Mouse (Mus musculus) midbrain, embryonic 14.5 days (tissue): ENCODE measurements around the gene Ccdc27. TPM values are rescaled to one million over a fixed set of nuclear protein-coding genes. Genes with fewer than 3 reads are reported as not detected.

ENCODE experiments used
- ATAC-seq: fragments of 200-750 bp; cut with Nextera tagmentation; 2 replicates; pipeline ENCODE4 v1.8.0; 2017; ENCODE audit warnings: moderate number of reproducible peaks, moderate library complexity; ENCODE audit not compliant: low FRiP score, low TSS enrichment
- DNase-seq: peaks from one replicate; pipeline ENCODE4 v3.0.0-alpha.2; 2015
- H3K27ac ChIP-seq: fragments of 300-500 bp; sonication (generic); replicated peaks from 2 replicates; pipeline ENCODE4 v1.5.1; 2014; ENCODE audit warnings: mild to moderate bottlenecking, low read depth, low read length, moderate library complexity
- H3K27me3 ChIP-seq: fragments of 300-500 bp; sonication (generic); 2 replicates; pipeline ENCODE4 v1.6.1; 2014; ENCODE audit warnings: low read length, control low read depth, mixed read lengths; ENCODE audit not compliant: control insufficient read depth, insufficient read depth
- H3K36me3 ChIP-seq: fragments of 300-500 bp; sonication (generic); 2 replicates; pipeline ENCODE4 v1.6.1; 2014; ENCODE audit warnings: low read length, control low read depth; ENCODE audit not compliant: control insufficient read depth, insufficient read depth
- H3K4me1 ChIP-seq: fragments of 300-500 bp; sonication (generic); 2 replicates; pipeline ENCODE4 v1.6.1; 2014; ENCODE audit warnings: mild to moderate bottlenecking, antibody characterized with exemption, low read length, control low read depth; ENCODE audit not compliant: control insufficient read depth, insufficient read depth
- H3K4me2 ChIP-seq: fragments of 300-500 bp; sonication (generic); 2 replicates; pipeline ENCODE4 v1.6.1; 2014; ENCODE audit warnings: mild to moderate bottlenecking, low read length, moderate library complexity
- H3K4me3 ChIP-seq: fragments of 300-500 bp; sonication (generic); replicated peaks from 2 replicates; pipeline ENCODE4 v1.5.1; 2014; ENCODE audit warnings: low read depth, low read length
- H3K9ac ChIP-seq: fragments of 300-500 bp; sonication (generic); replicated peaks from 2 replicates; pipeline ENCODE4 v1.6.1; 2014; ENCODE audit warnings: mild to moderate bottlenecking, low read length, moderate library complexity
- H3K9me3 ChIP-seq: fragments of 300-500 bp; sonication (generic); 2 replicates; pipeline ENCODE4 v1.6.1; 2016; ENCODE audit warnings: low read length, control low read depth, mixed read lengths; ENCODE audit not compliant: control insufficient read depth
- WGBS: fragments of 180-500 bp; shearing (Covaris S2); extraction: QIAGEN DNeasy Blood & Tissue Kit; methylation state at CpG from one replicate; pipeline ENCODE4 v1.1.7; 2014; 5-methylcytosine and 5-hydroxymethylcytosine counted together
- polyA plus RNA-seq: library from polyadenylated mRNA; unstranded; fragments of >200 nt; fragmentation: Nextera tagmentation; extraction: Ambion mirVana; gene quantifications from 2 replicates; pipeline ENCODE4 v1.2.1, GENCODE M21; 2014

Gene Ccdc27
- polyA plus RNA-seq, 1 experiment from 2014 or later, result not detected

DNA sequence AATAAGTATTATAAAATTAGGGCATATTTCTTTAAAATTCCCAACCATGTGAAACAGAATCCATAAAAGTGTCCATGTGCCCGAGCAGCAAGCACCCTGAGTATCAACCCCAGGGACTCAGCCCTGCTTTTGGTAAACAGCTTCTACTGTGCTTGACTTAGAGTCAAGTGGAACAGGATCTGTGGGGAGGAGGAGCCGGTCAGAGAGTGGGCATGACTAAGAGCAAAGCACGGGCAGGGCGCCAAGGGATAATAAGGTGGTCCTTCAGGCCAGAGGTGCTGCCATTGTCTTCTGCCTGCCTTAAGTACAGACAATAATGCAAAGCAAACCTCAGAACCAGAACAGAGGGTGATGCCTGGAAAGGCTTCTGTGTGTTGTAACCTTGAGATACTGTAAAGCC lies 34.7 kb downstream of the Ccdc27 start:
- Histone ChIP-seq H3K4me3 (no peak overlapping the region), H3K9me3 (no peaks in the 10 kb centered on the region), H3K36me3 (peaks cover 46% of the 10 kb centered on the region), H3K4me2 (no peak overlapping the region), H3K4me1 (peaks cover 10% of the 10 kb centered on the region), H3K9ac (no peak overlapping the region), H3K27me3 (no peaks in the 10 kb centered on the region), H3K27ac (no peak overlapping the region)
- ATAC-seq (no peak), DNase-seq (no peak)
- 85% methylated on average over 4 of the region's 4 CpGs for WGBS

DNA sequence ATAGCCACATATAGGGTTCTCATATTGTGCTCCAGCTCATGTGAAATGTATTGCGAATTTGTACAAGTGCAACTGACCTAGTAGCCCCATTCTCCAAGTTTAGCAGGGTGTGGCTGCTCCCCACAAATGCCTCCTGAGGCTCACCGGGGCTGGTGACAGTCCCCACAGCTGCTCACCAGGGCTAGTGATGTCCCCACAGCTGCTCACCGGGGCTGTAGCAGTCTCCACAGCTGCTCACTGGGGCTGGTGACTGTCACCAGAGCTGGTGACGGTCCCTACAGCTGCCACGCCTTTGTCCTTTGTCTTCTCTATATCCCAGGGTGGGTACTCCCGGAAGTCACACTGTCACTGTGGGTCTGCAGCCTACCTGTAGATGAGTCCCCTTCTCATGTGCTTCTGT lies 36.2 kb downstream of the Ccdc27 start:
- no peak overlapping the region for H3K9ac ChIP-seq
- no peak overlapping the region for H3K4me3 ChIP-seq
- H3K4me1 ChIP-seq, result 0 out of 2 replicates have a peak, but pooled peaks cover 5% of the 10 kb centered on the region
- no peaks in the 10 kb centered on the region for H3K9me3 ChIP-seq
- DNase-seq (no peak), ATAC-seq (no peak)
- no peaks in the 10 kb centered on the region for H3K27me3 ChIP-seq
- no peak overlapping the region for H3K4me2 ChIP-seq
- H3K27ac ChIP-seq, result no peak overlapping the region
- H3K36me3 ChIP-seq, result peaks cover 56% of the 10 kb centered on the region
- WGBS, result 95% methylated on average over 6 of the region's 6 CpGs

GRCm38 (mm10) chr4:154005488-154005887 lies 37.0 kb downstream of the Ccdc27 start:
- Histone ChIP-seq H3K36me3 (peaks cover 56% of the 10 kb centered on the region), H3K9ac (no peak overlapping the region), H3K27me3 (no peaks in the 10 kb centered on the region), H3K27ac (no peak overlapping the region), H3K4me3 (no peak overlapping the region), H3K4me2 (no peak overlapping the region), H3K4me1 (no peaks in the 10 kb centered on the region), H3K9me3 (no peaks in the 10 kb centered on the region)
- ATAC-seq, result no peak
- 91% methylated on average over 5 of the region's 5 CpGs for WGBS
- no peak for DNase-seq

DNA sequence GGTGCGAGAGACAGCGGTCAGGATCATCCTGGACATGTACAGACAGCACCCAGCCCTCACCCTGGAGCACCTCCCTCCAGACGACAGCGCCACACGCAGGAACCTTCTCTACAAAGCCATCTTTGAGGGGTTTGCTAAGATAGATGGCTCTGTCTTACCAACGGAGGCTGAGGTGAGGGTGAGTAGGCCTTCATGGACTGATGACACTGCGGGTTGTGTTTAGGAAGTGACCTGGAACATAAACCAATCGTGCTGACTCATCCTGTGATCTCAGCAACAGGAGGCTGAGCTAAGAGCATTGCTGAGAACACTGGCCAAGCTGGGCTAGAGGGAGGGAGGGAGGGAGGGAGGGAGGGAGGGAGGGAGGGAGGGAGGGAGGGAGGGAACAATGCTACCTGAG lies 49.0 kb downstream of the Ccdc27 start:
- H3K27me3 ChIP-seq, result no peaks in the 10 kb centered on the region
- H3K4me1 ChIP-seq, result no peaks in the 10 kb centered on the region
- H3K4me2 ChIP-seq, result no peak overlapping the region
- DNase-seq (no peak), ATAC-seq (no peak)
- 91% methylated on average over 8 of the region's 8 CpGs for WGBS
- H3K9ac ChIP-seq, result no peak overlapping the region
- H3K9me3 ChIP-seq, result no peaks in the 10 kb centered on the region
- H3K36me3 ChIP-seq, result peaks cover 90% of the 10 kb centered on the region
- H3K4me3 ChIP-seq, result no peak overlapping the region
- no peak overlapping the region for H3K27ac ChIP-seq

GRCm38 (mm10) chr4:153992715-153993114 lies 49.8 kb downstream of the Ccdc27 start:
- H3K27me3 ChIP-seq, result no peaks in the 10 kb centered on the region
- H3K9ac ChIP-seq, result no peak overlapping the region
- no peak for DNase-seq
- H3K27ac ChIP-seq, result no peak overlapping the region
- WGBS, result 92% methylated on average over 10 of the region's 10 CpGs
- no peak overlapping the region for H3K4me3 ChIP-seq
- H3K4me2 ChIP-seq, result no peak overlapping the region
- ATAC-seq, result no peak
- no peaks in the 10 kb centered on the region for H3K9me3 ChIP-seq
- H3K36me3 ChIP-seq, result peaks cover 90% of the 10 kb centered on the region
- no peaks in the 10 kb centered on the region for H3K4me1 ChIP-seq

DNA sequence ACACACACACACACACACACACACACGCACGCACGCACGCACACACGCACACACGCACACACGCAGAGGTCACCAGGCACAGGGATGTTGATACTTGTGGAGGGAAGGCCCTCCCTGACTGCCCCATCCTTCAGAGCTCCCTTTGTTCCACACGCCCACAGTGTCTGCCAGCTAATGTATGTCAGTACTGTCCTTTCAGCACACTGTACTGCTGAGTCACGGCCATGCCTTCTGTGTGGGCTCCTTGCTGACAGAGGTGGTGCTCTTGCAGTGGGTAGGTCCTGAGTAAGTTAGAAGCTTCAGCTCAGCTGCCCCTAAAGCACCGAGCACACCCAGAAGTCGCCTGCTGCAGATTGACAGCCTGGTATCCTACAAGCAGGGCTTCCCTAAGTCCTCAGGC lies 62.0 kb downstream of the Ccdc27 start:
- Histone ChIP-seq H3K4me3 (no peak overlapping the region), H3K4me1 (peaks cover 13% of the 10 kb centered on the region), H3K4me2 (no peak overlapping the region), H3K9me3 (no peaks in the 10 kb centered on the region), H3K9ac (no peak overlapping the region), H3K27me3 (no peaks in the 10 kb centered on the region), H3K27ac (no peak overlapping the region), H3K36me3 (peaks cover 66% of the 10 kb centered on the region)
- DNase-seq, result no peak
- no peak for ATAC-seq
- 90% methylated on average over 11 of the region's 11 CpGs for WGBS

DNA sequence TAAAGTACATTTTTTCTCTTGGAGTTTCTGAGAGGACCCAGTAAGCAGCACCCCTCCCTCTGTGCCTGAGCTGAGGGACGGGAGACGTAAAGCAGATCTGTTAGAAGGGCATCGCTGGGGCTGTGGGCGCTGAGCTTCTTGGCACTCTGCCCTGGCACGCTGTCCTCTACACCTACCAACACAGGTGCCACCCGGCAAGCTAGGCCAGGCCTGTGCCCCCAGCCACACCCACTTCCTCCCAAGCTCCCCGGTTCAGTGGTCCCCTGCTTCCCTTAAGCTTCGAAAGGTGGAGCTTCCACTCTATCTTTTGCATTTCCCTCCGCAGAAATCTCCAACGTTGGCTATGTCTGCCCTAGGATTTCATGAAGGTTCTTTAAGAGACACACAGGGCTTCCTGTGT lies 63.2 kb downstream of the Ccdc27 start:
- H3K4me3 ChIP-seq, result no peak overlapping the region
- H3K36me3 ChIP-seq, result peaks cover 54% of the 10 kb centered on the region
- WGBS, result 93% methylated on average over 10 of the region's 10 CpGs
- H3K4me2 ChIP-seq, result no peak overlapping the region
- H3K4me1 ChIP-seq, result peaks cover 13% of the 10 kb centered on the region
- no peaks in the 10 kb centered on the region for H3K9me3 ChIP-seq
- ATAC-seq, result no peak
- H3K27ac ChIP-seq, result no peak overlapping the region
- no peak for DNase-seq
- no peak overlapping the region for H3K9ac ChIP-seq
- no peaks in the 10 kb centered on the region for H3K27me3 ChIP-seq

Other genes with a start within 250 kb of the Ccdc27 start
- gene A430005L14Rik, start 85.4 kb downstream of the Ccdc27 start, polyA plus RNA-seq, result 63.3 and 63.7 TPM in 2 replicates
- 7.9 and 9.1 TPM in 2 replicates for gene Dffb, start 67.6 kb downstream of the Ccdc27 start, polyA plus RNA-seq
- gene Cep104, start 67.5 kb downstream of the Ccdc27 start, polyA plus RNA-seq, result 15.3 and 19.7 TPM in 2 replicates
- gene Lrrc47, start 30.9 kb downstream of the Ccdc27 start, polyA plus RNA-seq, result 12.7 and 13.5 TPM in 2 replicates
- gene Smim1, start 16.4 kb downstream of the Ccdc27 start, polyA plus RNA-seq, result 6.3 and 7.7 TPM in 2 replicates
- 0.20 and 0.59 TPM in 2 replicates for gene Trp73, start 97.5 kb upstream of the Ccdc27 start, polyA plus RNA-seq
- gene Wrap73, start 99.7 kb upstream of the Ccdc27 start, polyA plus RNA-seq, result 43.2 and 45.6 TPM in 2 replicates
- 203 and 208 TPM in 2 replicates for gene Tprgl, start 118.0 kb upstream of the Ccdc27 start, polyA plus RNA-seq
- gene Megf6, start 128.1 kb upstream of the Ccdc27 start, polyA plus RNA-seq, result 6.9 and 8.4 TPM in 2 replicates